ENCODE assay signal across 8 mouse cellular contexts in the genomic region with DNA sequence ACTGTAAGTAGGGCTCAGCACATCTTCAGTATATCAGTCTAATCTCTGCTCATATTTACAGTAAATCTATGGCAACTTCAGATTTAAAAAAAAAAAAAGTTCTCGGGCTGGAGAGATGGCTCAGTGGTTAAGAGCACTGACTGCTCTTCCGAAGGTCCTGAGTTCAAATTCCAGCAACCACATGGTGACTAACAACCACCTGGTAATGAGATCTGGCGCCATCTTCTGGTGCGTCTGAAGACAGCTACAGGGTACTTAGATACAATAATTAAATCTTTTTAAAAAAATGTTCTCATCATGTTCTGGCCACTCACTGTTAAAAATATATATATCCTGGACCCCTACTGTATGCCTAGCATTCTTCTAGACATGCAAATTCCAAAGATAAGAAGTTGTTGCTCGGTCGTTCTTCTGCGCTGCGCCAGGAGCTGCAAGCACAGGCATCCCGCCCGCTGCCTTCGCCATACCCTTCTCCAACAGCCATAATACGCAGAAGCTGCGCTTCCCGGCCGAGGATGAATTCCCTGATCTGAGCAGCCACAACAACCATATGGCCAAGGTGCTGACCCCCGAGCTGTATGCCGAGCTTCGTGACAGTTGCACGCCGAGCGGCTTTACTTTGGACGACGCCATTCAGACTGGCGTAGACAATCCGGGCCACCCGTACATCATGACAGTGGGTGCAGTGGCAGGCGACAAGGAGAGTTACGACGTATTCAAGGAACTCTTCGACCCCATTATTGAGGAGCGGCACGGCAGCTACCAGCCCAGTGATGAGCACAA. TPM values are rescaled to one million over a fixed set of nuclear protein-coding genes. Genes with fewer than 3 reads are reported as not detected.
DNase-seq lines count a peak whose midpoint lies in the region; ATAC-seq and TF ChIP-seq lines count a peak whose summit lies in the region.

No protein-coding gene starts in this region.

- 0 out of 2 replicates have a peak overlapping the region, but pooled peaks have one; percentile 21 for H3K9ac ChIP-seq in limb, embryonic 14.5 days (ENCODE audit: low read depth, low read length, severe bottlenecking)
- H3K9ac ChIP-seq in midbrain, embryonic 13.5 days (replicated peaks): peak overlapping the region; percentile 49

- no peaks in the 10 kb centered on the region for H3K36me3 ChIP-seq in hindbrain, embryonic 10.5 days
- no peaks in the 10 kb centered on the region for H3K36me3 ChIP-seq in limb, embryonic 14.5 days (ENCODE audit: control insufficient read depth, insufficient read depth, low read length)
- no peaks in the 10 kb centered on the region for H3K36me3 ChIP-seq in midbrain, embryonic 13.5 days

- H3K4me3 ChIP-seq in hindbrain, embryonic 10.5 days: peak overlapping the region; percentile 46
- peak overlapping the region; percentile 32 for H3K4me3 ChIP-seq in limb, embryonic 14.5 days (replicated peaks; ENCODE audit: low read length)
- peak overlapping the region; percentile 34 for H3K4me3 ChIP-seq in midbrain, embryonic 13.5 days (replicated peaks)

- H3K27me3 ChIP-seq in hindbrain, embryonic 10.5 days (ENCODE audit: insufficient read depth, poor library complexity, severe bottlenecking): peaks cover 35% of the 10 kb centered on the region
- peaks cover 15% of the 10 kb centered on the region for H3K27me3 ChIP-seq in limb, embryonic 14.5 days (ENCODE audit: control insufficient read depth, insufficient read depth, low read length)
- peaks cover 26% of the 10 kb centered on the region for H3K27me3 ChIP-seq in midbrain, embryonic 13.5 days

- peak; percentile 12 for DNase-seq in cerebellum, adult 11 months
- DNase-seq in T-cell, adult 2 months (ENCODE audit: low spot score): peak; percentile 24
- DNase-seq in fibroblast of lung, adult 2 months (ENCODE audit: low read depth): peak; percentile 17
- DNase-seq in hindbrain, embryonic 10.5 days (ENCODE audit: low spot score): peak; percentile 28
- DNase-seq in limb, embryonic 14.5 days (ENCODE audit: low spot score): peak; percentile 40
- peak; percentile 34 for DNase-seq in thymus, postnatal 25 days

- no peaks in the 10 kb centered on the region for H3K9me3 ChIP-seq in hindbrain, embryonic 10.5 days
- H3K9me3 ChIP-seq in limb, embryonic 14.5 days (ENCODE audit: control insufficient read depth, low read length): no peaks in the 10 kb centered on the region
- no peaks in the 10 kb centered on the region for H3K9me3 ChIP-seq in midbrain, embryonic 13.5 days

- peaks cover 14% of the 10 kb centered on the region for H3K4me1 ChIP-seq in hindbrain, embryonic 10.5 days (replicated peaks)
- H3K4me1 ChIP-seq in limb, embryonic 14.5 days (ENCODE audit: control insufficient read depth, insufficient read depth, low read length): no peaks in the 10 kb centered on the region
- H3K4me1 ChIP-seq in midbrain, embryonic 13.5 days (replicated peaks): 0 out of 2 replicates have a peak, but pooled peaks cover 3% of the 10 kb centered on the region

- TF ChIP-seq POLR2A in limb, embryonic 14.5 days (IDR thresholded peaks at IDR 0.05; ENCODE audit: borderline replicate concordance, extremely low read depth, insufficient read depth, insufficient read length): no peak

- ATAC-seq in cerebellum, adult (ENCODE audit: insufficient number of reproducible peaks, low FRiP score, low TSS enrichment): no peak; the same call in 1 of the 2 replicates
- ATAC-seq in limb, embryonic 14.5 days (ENCODE audit: low FRiP score, low read depth): no peak
- ATAC-seq in midbrain, embryonic 13.5 days: peak; percentile 68

- H3K4me2 ChIP-seq in limb, embryonic 14.5 days (replicated peaks; ENCODE audit: low read depth, low read length, severe bottlenecking): peak overlapping the region; percentile 50
- H3K4me2 ChIP-seq in midbrain, embryonic 13.5 days (replicated peaks): peak overlapping the region; percentile 54

- WGBS in hindbrain, embryonic 10.5 days: 24% methylated on average over 32 of the region's 32 CpGs
- 23% methylated on average over 32 of the region's 32 CpGs for WGBS in limb, embryonic 14.5 days
- 20% methylated on average over 32 of the region's 32 CpGs for WGBS in midbrain, embryonic 13.5 days

- no peak overlapping the region for H3K27ac ChIP-seq in hindbrain, embryonic 10.5 days
- no peak overlapping the region for H3K27ac ChIP-seq in limb, embryonic 14.5 days (replicated peaks; ENCODE audit: low read depth, low read length)
- H3K27ac ChIP-seq in midbrain, embryonic 13.5 days: no peak overlapping the region

RNA-seq across cellular contexts. Expression of a gene that starts 27.6 kb away (rescaled TPM):
- 0.41 and 0.52 TPM in 2 replicates for polyA plus RNA-seq in hindbrain, embryonic 10.5 days (2016; fragmentation: Nextera tagmentation; extraction: Ambion mirVana)
- polyA plus RNA-seq in limb, embryonic 14.5 days (2012; rRNA removed): 0.36 and 0.45 TPM in 2 replicates
- 0.22 and 0.33 TPM in 2 replicates for polyA plus RNA-seq in limb, embryonic 14.5 days (2014; fragmentation: Nextera tagmentation; extraction: Ambion mirVana)
- polyA plus RNA-seq in midbrain, embryonic 13.5 days (2015; fragmentation: Nextera tagmentation; extraction: Ambion mirVana): 0.54 and 0.69 TPM in 2 replicates

RNA-seq across cellular contexts. Expression of a gene that starts 30.5 kb away (rescaled TPM):
- 143 and 164 TPM in 2 replicates for polyA plus RNA-seq in hindbrain, embryonic 10.5 days (2016; fragmentation: Nextera tagmentation; extraction: Ambion mirVana)
- polyA plus RNA-seq in limb, embryonic 14.5 days (2012; rRNA removed): 69.5 and 70.1 TPM in 2 replicates
- polyA plus RNA-seq in limb, embryonic 14.5 days (2014; fragmentation: Nextera tagmentation; extraction: Ambion mirVana): 106 and 114 TPM in 2 replicates
- polyA plus RNA-seq in midbrain, embryonic 13.5 days (2015; fragmentation: Nextera tagmentation; extraction: Ambion mirVana): 156 and 157 TPM in 2 replicates

RNA-seq across cellular contexts. Expression of a gene that starts 39.5 kb away (rescaled TPM):
- 36.1 and 36.7 TPM in 2 replicates for polyA plus RNA-seq in hindbrain, embryonic 10.5 days (2016; fragmentation: Nextera tagmentation; extraction: Ambion mirVana)
- 15.5 and 17.0 TPM in 2 replicates for polyA plus RNA-seq in limb, embryonic 14.5 days (2012; rRNA removed)
- polyA plus RNA-seq in limb, embryonic 14.5 days (2014; fragmentation: Nextera tagmentation; extraction: Ambion mirVana): 20.9 and 21.2 TPM in 2 replicates
- 41.3 and 42.5 TPM in 2 replicates for polyA plus RNA-seq in midbrain, embryonic 13.5 days (2015; fragmentation: Nextera tagmentation; extraction: Ambion mirVana)

RNA-seq across cellular contexts. Expression of a gene that starts 50.0 kb away (rescaled TPM):
- 0.10 and 0.27 TPM in 2 replicates for polyA plus RNA-seq in hindbrain, embryonic 10.5 days (2016; fragmentation: Nextera tagmentation; extraction: Ambion mirVana)
- 0.85 and 1.1 TPM in 2 replicates for polyA plus RNA-seq in limb, embryonic 14.5 days (2012; rRNA removed)
- 0.36 and 0.41 TPM in 2 replicates for polyA plus RNA-seq in limb, embryonic 14.5 days (2014; fragmentation: Nextera tagmentation; extraction: Ambion mirVana)
- 0.26 and 0.55 TPM in 2 replicates for polyA plus RNA-seq in midbrain, embryonic 13.5 days (2015; fragmentation: Nextera tagmentation; extraction: Ambion mirVana)
